Mouse (Mus musculus) lung, postnatal 0 days (tissue): ENCODE data around the gene Cpd. TPM values are rescaled to one million over a fixed set of nuclear protein-coding genes. Genes with fewer than 3 reads are reported as not detected.
"Not testable (repeated sequence)": the region's sequence is repeated elsewhere in the genome, so short reads cannot be mapped to it uniquely, and the experiment has no call there.

ENCODE experiments used
- ATAC-seq: fragments of 200-750 bp; cut with Nextera tagmentation; 2 replicates; pipeline ENCODE4 v1.8.0; 2017; ENCODE audit warnings: moderate library complexity
- DNase-seq: peaks from one replicate; pipeline ENCODE4 v3.0.0-alpha.2; 2016; ENCODE audit warnings: low spot score
- H3K27ac ChIP-seq: fragments of 300-500 bp; sonication (generic); 2 replicates; pipeline ENCODE4 v1.5.1; 2014; ENCODE audit warnings: antibody characterized with exemption, mild to moderate bottlenecking, low read length, mixed read lengths
- H3K27me3 ChIP-seq: fragments of 300-500 bp; sonication (generic); replicated peaks from 2 replicates; pipeline ENCODE4 v1.6.1; 2014; ENCODE audit warnings: low read length, mixed read lengths; ENCODE audit not compliant: insufficient read depth
- H3K36me3 ChIP-seq: fragments of 300-500 bp; sonication (generic); 2 replicates; pipeline ENCODE4 v1.6.1; 2014; ENCODE audit warnings: low read length, mixed read lengths; ENCODE audit not compliant: insufficient read depth
- H3K4me1 ChIP-seq: fragments of 300-500 bp; sonication (generic); 2 replicates; pipeline ENCODE4 v1.6.1; 2014; ENCODE audit warnings: antibody characterized with exemption, low read depth, low read length, mixed read lengths; ENCODE audit not compliant: insufficient read depth
- H3K4me2 ChIP-seq: fragments of 300-500 bp; sonication (generic); replicated peaks from 2 replicates; pipeline ENCODE4 v1.6.1; 2014; ENCODE audit warnings: low read depth, mild to moderate bottlenecking, low read length, moderate library complexity, mixed read lengths
- H3K4me3 ChIP-seq: fragments of 300-500 bp; sonication (generic); 2 replicates; pipeline ENCODE4 v1.5.1; 2014; ENCODE audit warnings: low read depth, low read length
- H3K9ac ChIP-seq: fragments of 300-500 bp; sonication (generic); replicated peaks from 2 replicates; pipeline ENCODE4 v1.6.1; 2014; ENCODE audit warnings: low read depth, mild to moderate bottlenecking
- H3K9me3 ChIP-seq: fragments of 300-500 bp; sonication (generic); 2 replicates; pipeline ENCODE4 v1.6.1; 2016; ENCODE audit warnings: low read length, mixed read lengths
- CTCF ChIP-seq: IDR thresholded peaks from 2 replicates; pipeline ENCODE4 v1.5.1; 2016; ENCODE audit warnings: antibody characterized with exemption, mild to moderate bottlenecking
- EP300 ChIP-seq: IDR thresholded peaks from 2 replicates; pipeline ENCODE4 v1.6.1; 2016; ENCODE audit warnings: antibody characterized with exemption, mild to moderate bottlenecking, control low read depth
- WGBS: fragments of 180-500 bp; shearing (Covaris S2); extraction: QIAGEN DNeasy Blood & Tissue Kit; methylation state at CpG from one replicate; pipeline ENCODE4 v1.1.7; 2014; 5-methylcytosine and 5-hydroxymethylcytosine counted together
- polyA plus RNA-seq: library from polyadenylated mRNA; unstranded; fragments of >200 nt; fragmentation: Nextera tagmentation; extraction: Ambion mirVana; gene quantifications from 2 replicates; pipeline ENCODE4 v1.2.1, GENCODE M21; 2015

The Cpd gene
- polyA plus RNA-seq, 1 experiment from 2014 or later = 15.7 TPM

DNA sequence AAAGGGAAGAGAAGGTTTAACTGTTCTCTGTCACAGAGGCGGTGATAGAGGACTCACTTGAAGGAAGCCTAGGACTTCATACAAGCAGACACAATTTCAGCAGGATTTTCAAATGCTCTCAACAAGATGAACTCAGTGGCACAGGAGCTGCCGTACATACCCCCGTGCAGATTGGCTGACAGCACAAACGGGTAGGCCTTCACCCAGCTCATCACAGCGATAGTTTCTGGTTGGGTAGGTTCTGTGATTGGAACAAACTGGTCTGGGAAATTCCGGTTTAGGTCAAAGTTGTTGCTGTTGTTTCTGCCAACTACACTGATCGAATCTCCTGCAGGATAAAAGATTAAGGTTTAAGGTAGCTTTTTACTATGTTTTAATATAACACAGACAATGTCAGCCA is 38.3 kb downstream of the Cpd start:
- H3K27ac ChIP-seq = no peak overlapping the region
- no peak overlapping the region for H3K4me3 ChIP-seq
- H3K27me3 ChIP-seq = no peaks in the 10 kb centered on the region
- TF ChIP-seq EP300 (no peak), CTCF (no peak)
- H3K9ac ChIP-seq = no peak overlapping the region
- H3K9me3 ChIP-seq = no peaks in the 10 kb centered on the region
- H3K36me3 ChIP-seq = peaks cover 32% of the 10 kb centered on the region
- H3K4me1 ChIP-seq = no peaks in the 10 kb centered on the region
- WGBS = 94% methylated on average over 7 of the region's 7 CpGs
- no peak for ATAC-seq
- H3K4me2 ChIP-seq = no peak overlapping the region
- no peak for DNase-seq

DNA sequence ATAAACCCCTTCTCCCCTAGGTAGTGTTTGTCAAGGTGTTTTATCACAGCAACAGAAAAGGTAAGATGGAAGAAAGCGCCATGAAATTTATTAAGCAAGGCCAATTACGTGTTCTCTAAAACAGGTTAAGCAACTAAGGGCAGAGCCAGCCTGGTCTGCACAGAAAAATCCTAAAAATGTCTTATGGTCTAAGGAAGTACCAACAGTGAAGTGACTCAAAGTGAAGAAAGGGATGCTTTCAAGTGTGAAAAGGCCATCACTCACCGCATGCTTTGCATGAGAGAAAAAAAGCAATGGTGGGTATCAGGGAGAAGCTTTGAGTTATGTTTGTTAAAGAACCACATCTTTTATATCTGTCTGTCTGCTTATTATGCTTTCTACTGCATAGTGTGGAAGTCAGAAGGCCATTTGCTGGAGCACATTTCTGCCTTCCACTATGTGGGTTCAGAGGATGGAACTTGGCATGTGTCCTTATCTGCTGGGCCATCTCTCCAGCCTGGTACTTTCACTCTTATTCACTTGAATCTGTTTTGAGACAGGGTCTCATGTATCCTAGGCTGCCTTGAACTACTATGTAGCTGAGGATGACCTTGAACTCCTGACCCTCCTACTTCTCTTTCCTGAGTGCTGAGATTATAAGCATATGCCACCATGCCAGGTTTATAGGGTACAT is 39.7 kb downstream of the Cpd start:
- ATAC-seq = no peak
- Histone ChIP-seq H3K4me3 (no peak overlapping the region), H3K4me2 (no peak overlapping the region), H3K9me3 (no peaks in the 10 kb centered on the region), H3K27ac (no peak overlapping the region), H3K4me1 (no peaks in the 10 kb centered on the region), H3K27me3 (no peaks in the 10 kb centered on the region), H3K36me3 (peaks cover 37% of the 10 kb centered on the region), H3K9ac (no peak overlapping the region)
- TF ChIP-seq CTCF (no peak), EP300 (no peak)
- DNase-seq = no peak
- 83% methylated on average over 3 of the region's 3 CpGs for WGBS

DNA sequence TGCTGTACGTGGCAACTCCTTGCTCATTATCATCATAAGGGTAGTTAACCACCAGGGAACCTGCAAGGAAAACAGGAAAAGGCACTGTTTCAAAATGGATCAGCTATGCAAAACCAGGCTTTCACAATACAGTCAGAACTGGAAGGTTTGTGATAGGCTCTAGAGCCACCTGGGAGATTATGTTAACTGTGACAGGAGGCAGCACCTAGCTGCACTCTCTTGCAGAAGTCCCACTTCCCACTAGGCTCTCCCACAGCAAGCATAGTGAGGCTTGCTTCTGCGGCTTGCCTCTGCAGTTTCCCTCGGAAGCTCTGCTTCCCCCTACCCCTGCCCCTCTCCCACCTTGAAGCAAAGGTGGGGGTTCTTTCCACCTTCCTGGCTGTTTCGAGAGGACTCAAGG is 40.8 kb downstream of the Cpd start:
- Histone ChIP-seq H3K36me3 (peaks cover 37% of the 10 kb centered on the region), H3K4me1 (no peaks in the 10 kb centered on the region), H3K4me2 (no peak overlapping the region), H3K4me3 (no peak overlapping the region), H3K9ac (no peak overlapping the region), H3K27me3 (no peaks in the 10 kb centered on the region), H3K9me3 (no peaks in the 10 kb centered on the region), H3K27ac (no peak overlapping the region)
- DNase-seq = no peak
- ATAC-seq = no peak
- 86% methylated on average over 4 of the region's 4 CpGs for WGBS
- TF ChIP-seq CTCF = no peak
- no peak for TF ChIP-seq EP300

DNA sequence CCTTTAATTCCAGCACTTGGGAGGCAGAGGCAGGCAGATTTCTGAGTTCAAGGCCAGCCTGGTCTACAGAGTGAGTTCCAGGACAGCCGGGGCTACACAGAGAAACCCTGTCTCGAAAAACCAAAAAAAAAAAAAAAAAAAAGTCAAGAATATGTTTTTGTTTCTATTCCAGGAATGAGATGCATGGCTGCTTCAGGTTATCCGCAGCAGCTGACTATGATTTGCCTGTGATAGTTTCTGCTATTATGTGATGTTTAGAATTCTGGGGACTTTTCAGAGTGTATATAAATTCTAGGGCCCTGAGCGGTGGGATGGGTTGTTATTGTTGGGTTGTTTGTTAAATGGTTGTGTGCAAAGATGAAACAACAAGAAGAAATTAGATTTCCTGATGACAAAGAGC is 41.7 kb downstream of the Cpd start:
- WGBS = 95% methylated on average over 3 of the region's 4 CpGs
- not testable (repeated sequence) for H3K4me3 ChIP-seq, H3K9me3 ChIP-seq, DNase-seq, H3K4me2 ChIP-seq, H3K4me1 ChIP-seq, ATAC-seq, H3K27me3 ChIP-seq, H3K9ac ChIP-seq, H3K27ac ChIP-seq
- peaks cover 37% of the 10 kb centered on the region for H3K36me3 ChIP-seq

DNA sequence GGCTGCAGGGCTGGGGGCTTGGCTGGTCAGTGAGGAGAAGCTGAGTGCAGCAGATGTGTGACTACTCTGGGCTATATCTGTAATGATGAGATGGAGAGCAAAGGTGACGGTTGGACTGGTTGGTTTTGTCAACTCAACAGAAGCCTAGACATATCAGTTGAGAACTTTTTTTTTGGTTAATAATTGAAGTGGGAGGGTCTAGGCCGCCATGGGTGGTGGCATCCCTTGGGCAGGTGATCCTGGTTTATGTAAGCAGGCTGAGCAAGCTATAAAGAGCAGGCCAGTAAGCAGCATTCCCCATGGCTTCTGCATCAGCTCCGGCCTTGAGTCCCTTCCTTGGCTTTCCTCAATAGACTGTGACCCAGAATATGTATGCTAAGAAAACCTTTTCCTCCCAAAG is 43.6 kb downstream of the Cpd start:
- no peak overlapping the region for H3K4me2 ChIP-seq
- DNase-seq (no peak), ATAC-seq (no peak)
- 83% methylated on average over 3 of the region's 3 CpGs for WGBS
- no peak overlapping the region for H3K9ac ChIP-seq
- peaks cover 37% of the 10 kb centered on the region for H3K36me3 ChIP-seq
- TF ChIP-seq EP300 (no peak), CTCF (no peak)
- no peak overlapping the region for H3K27ac ChIP-seq
- no peak overlapping the region for H3K4me3 ChIP-seq
- no peaks in the 10 kb centered on the region for H3K4me1 ChIP-seq
- no peaks in the 10 kb centered on the region for H3K9me3 ChIP-seq
- H3K27me3 ChIP-seq = no peaks in the 10 kb centered on the region

DNA sequence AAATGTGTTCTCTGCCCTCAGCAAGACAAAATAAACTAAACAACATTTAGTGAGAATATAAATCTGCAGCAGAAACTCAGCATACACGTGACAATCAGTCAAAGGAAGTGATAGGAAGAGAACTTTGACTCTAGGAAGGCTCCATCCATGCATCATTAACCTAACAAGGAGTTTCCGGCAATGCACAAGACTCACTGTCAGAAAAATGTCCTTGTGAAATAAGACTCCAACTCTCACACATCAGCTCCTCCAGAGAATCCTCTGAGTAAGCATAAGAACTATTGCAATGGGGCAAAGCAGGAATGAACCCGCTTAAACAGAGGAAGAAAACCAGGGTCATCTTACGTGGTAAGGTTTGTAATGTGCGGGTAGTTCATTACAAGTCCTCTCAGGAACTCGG is 49.6 kb downstream of the Cpd start:
- Histone ChIP-seq H3K27ac (no peak overlapping the region), H3K4me3 (no peak overlapping the region), H3K27me3 (no peaks in the 10 kb centered on the region), H3K36me3 (peaks cover 5% of the 10 kb centered on the region; the same call in 1 of the 2 replicates), H3K4me2 (no peak overlapping the region), H3K9ac (no peak overlapping the region), H3K4me1 (no peaks in the 10 kb centered on the region), H3K9me3 (no peaks in the 10 kb centered on the region)
- DNase-seq = no peak
- TF ChIP-seq CTCF (no peak), EP300 (no peak)
- no peak for ATAC-seq
- 83% methylated on average over 6 of the region's 6 CpGs for WGBS

DNA sequence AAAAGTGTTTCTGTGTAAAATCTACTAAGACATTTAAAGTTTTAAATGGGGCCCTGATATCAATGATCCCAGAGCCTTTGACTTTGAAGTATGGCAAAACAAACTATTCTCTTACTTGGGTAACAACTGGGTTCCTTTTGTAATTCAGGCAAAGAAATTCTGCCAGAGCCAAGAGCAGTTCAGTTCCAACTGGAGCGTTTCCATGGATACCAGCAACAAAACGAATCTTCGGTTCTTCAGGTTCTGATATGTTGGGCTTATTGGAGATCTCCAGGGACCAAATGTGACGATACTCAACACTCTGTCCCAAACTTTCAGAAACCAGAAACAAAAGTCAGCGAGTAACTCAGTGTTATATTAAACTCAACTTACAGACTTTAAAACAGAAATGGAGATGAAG is 51.5 kb downstream of the Cpd start:
- Histone ChIP-seq H3K4me1 (no peaks in the 10 kb centered on the region), H3K9me3 (no peaks in the 10 kb centered on the region), H3K4me3 (no peak overlapping the region), H3K4me2 (no peak overlapping the region), H3K27ac (no peak overlapping the region), H3K9ac (no peak overlapping the region), H3K36me3 (peaks cover 16% of the 10 kb centered on the region; the same call in 1 of the 2 replicates), H3K27me3 (no peaks in the 10 kb centered on the region)
- no peak for TF ChIP-seq CTCF
- DNase-seq (no peak), ATAC-seq (no peak)
- 93% methylated on average over 5 of the region's 5 CpGs for WGBS
